Mouse (Mus musculus) C2C12 (cell line): ENCODE results near the gene Tomm22.

ENCODE experiments used
- CEBPB ChIP-seq: IDR thresholded peaks from one replicate; pipeline ENCODE4 v1.6.1; 2011; ENCODE audit warnings: low read depth, mild to moderate bottlenecking, control low read depth, moderate library complexity
- CTCF ChIP-seq: IDR thresholded peaks from one replicate; pipeline ENCODE4 v1.5.1; 2011; ENCODE audit not compliant: control insufficient read depth, insufficient read depth, insufficient read length
- FOSL1 ChIP-seq: IDR thresholded peaks from one replicate; pipeline ENCODE4 v1.8.0; 2011; ENCODE audit warnings: mild to moderate bottlenecking, low read length; ENCODE audit not compliant: poor library complexity, insufficient read depth, severe bottlenecking
- MAX ChIP-seq: IDR thresholded peaks from one replicate; pipeline ENCODE4 v1.6.1; 2011; ENCODE audit warnings: mild to moderate bottlenecking, control low read depth
- MYOD1 ChIP-seq: IDR thresholded peaks from one replicate; pipeline ENCODE4 v1.6.1; 2011; ENCODE audit warnings: low read depth; ENCODE audit not compliant: control insufficient read depth, insufficient read length
- MYOG ChIP-seq: IDR thresholded peaks from one replicate; pipeline ENCODE4 v1.6.1; 2011; ENCODE audit not compliant: control insufficient read depth, insufficient read length; ENCODE audit errors: extremely low read depth
- USF1 ChIP-seq: IDR thresholded peaks from one replicate; pipeline ENCODE4 v1.6.1; 2011; ENCODE audit warnings: low read depth, mild to moderate bottlenecking, control low read depth, moderate library complexity

DNA sequence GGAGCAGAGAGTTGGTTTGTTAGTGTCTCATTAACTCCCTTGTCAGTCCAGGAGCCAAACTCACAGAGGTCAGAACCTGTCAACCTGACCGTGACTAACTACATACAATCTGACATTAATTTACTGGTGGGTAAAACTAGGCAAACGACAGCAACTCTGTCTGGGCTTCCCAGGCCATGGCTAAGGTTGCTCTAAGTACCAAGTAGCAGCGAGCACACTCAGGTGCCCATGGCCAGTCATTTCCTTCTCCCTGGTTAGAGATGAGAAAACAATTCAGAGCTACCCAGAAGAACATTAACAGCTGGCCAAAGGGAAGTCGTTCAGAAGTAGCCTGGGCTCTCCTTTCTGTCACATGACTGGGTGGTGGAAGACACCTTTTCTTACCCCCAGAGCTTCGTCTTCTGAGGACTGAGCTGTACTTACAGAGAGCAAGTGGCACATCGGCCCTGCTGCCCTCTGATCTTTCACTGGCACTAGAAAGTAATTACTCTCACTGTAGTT is 14.5 kb downstream of the Tomm22 start:
- TF ChIP-seq CTCF (no peak), FOSL1 (no peak), USF1 (peak; percentile 73), CEBPB (no peak), MAX (no peak), MYOD1 (no peak), MYOG (no peak)
